Mouse (Mus musculus) heart, embryonic 11.5 days (tissue): Measurements from ENCODE around the gene Akna. TPM values are rescaled to one million over a fixed set of nuclear protein-coding genes. Genes with fewer than 3 reads are reported as not detected.

Source experiments
- ATAC-seq: fragments of 200-750 bp; cut with Nextera tagmentation; replicated peaks from 2 replicates; pipeline ENCODE4 v1.8.0; 2017; ENCODE audit warnings: moderate library complexity; ENCODE audit not compliant: insufficient number of reproducible peaks, low FRiP score, low TSS enrichment
- H3K27ac ChIP-seq: fragments of 300-500 bp; sonication (generic); 2 replicates; pipeline ENCODE4 v1.5.1; 2014; ENCODE audit warnings: mild to moderate bottlenecking, low read depth, low read length
- H3K27me3 ChIP-seq: fragments of 300-500 bp; sonication (generic); 2 replicates; pipeline ENCODE4 v1.6.1; 2014; ENCODE audit warnings: mild to moderate bottlenecking, low read length, mixed read lengths; ENCODE audit not compliant: control insufficient read depth, insufficient read depth
- H3K36me3 ChIP-seq: fragments of 300-500 bp; sonication (generic); 2 replicates; pipeline ENCODE4 v1.6.1; 2014; ENCODE audit warnings: mild to moderate bottlenecking, low read length, moderate library complexity, mixed read lengths; ENCODE audit not compliant: control insufficient read depth, insufficient read depth
- H3K4me1 ChIP-seq: fragments of 300-500 bp; sonication (generic); 2 replicates; pipeline ENCODE4 v1.6.1; 2014; ENCODE audit warnings: low read length; ENCODE audit not compliant: control insufficient read depth, insufficient read depth
- H3K4me2 ChIP-seq: fragments of 300-500 bp; sonication (generic); 2 replicates; pipeline ENCODE4 v1.6.1; 2014; ENCODE audit warnings: mild to moderate bottlenecking, moderate library complexity
- H3K4me3 ChIP-seq: fragments of 300-500 bp; sonication (generic); 2 replicates; pipeline ENCODE4 v1.5.1; 2014; ENCODE audit warnings: low read depth, low read length
- H3K9ac ChIP-seq: fragments of 300-500 bp; sonication (generic); 2 replicates; pipeline ENCODE4 v1.6.1; 2014; ENCODE audit warnings: mild to moderate bottlenecking, low read depth, low read length, moderate library complexity
- H3K9me3 ChIP-seq: fragments of 300-500 bp; sonication (generic); replicated peaks from 2 replicates; pipeline ENCODE4 v1.6.1; 2016; ENCODE audit warnings: low read length; ENCODE audit not compliant: control insufficient read depth
- WGBS: fragments of 180-500 bp; shearing (Covaris S2); extraction: QIAGEN DNeasy Blood & Tissue Kit; methylation state at CpG from one replicate; pipeline ENCODE4 v1.1.7; 2014; ENCODE audit not compliant: insufficient replicate concordance; 5-methylcytosine and 5-hydroxymethylcytosine counted together
- polyA plus RNA-seq: library from polyadenylated mRNA; unstranded; fragments of >200 nt; fragmentation: Nextera tagmentation; extraction: Ambion mirVana; gene quantifications from 2 replicates; pipeline ENCODE4 v1.2.1, GENCODE M21; 2014

Gene Akna
- polyA plus RNA-seq, 1 experiment from 2014 or later: 3.2 TPM

GRCm38 (mm10) chr4:63385253-63385652 lies 17.9 kb downstream of the Akna start:
- 78% methylated on average over 3 of the region's 3 CpGs for WGBS
- Histone ChIP-seq H3K9ac (no peak overlapping the region), H3K9me3 (no peaks in the 10 kb centered on the region), H3K27me3 (no peaks in the 10 kb centered on the region), H3K4me1 (no peaks in the 10 kb centered on the region), H3K36me3 (peaks cover 4% of the 10 kb centered on the region), H3K4me3 (no peak overlapping the region), H3K27ac (no peak overlapping the region), H3K4me2 (no peak overlapping the region)
- ATAC-seq: no peak

GRCm38 (mm10) chr4:63384262-63384661 lies 18.9 kb downstream of the Akna start:
- peaks cover 5% of the 10 kb centered on the region for H3K36me3 ChIP-seq
- H3K27me3 ChIP-seq: no peaks in the 10 kb centered on the region
- no peaks in the 10 kb centered on the region for H3K4me1 ChIP-seq
- H3K4me2 ChIP-seq: no peak overlapping the region
- no peak overlapping the region for H3K27ac ChIP-seq
- ATAC-seq: no peak
- H3K9ac ChIP-seq: no peak overlapping the region
- H3K4me3 ChIP-seq: no peak overlapping the region
- 87% methylated on average over 4 of the region's 4 CpGs for WGBS
- no peaks in the 10 kb centered on the region for H3K9me3 ChIP-seq

DNA sequence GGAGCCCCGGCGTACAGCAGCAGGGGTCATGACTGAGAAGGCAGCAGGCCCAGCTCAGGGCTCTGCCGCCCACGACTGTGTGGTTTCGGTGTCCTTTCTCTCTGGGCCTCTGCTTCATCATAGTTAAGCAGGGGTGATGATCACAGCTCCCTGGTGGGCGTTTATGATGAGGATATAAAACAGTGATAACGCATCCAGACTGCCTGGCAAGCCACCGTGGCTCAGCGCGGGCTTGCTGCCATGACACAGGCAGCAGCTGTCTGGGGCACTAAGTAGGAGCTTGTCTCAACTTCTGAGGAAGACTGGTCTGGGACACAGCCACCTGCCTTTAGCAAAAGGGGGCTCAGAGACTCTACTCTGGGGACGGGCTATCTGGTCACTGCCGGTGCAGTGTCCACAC lies 19.7 kb downstream of the Akna start:
- Histone ChIP-seq H3K4me2 (no peak overlapping the region), H3K4me1 (no peaks in the 10 kb centered on the region), H3K4me3 (no peak overlapping the region), H3K36me3 (peaks cover 8% of the 10 kb centered on the region), H3K9ac (no peak overlapping the region), H3K27me3 (no peaks in the 10 kb centered on the region), H3K27ac (no peak overlapping the region), H3K9me3 (no peaks in the 10 kb centered on the region)
- no peak for ATAC-seq
- 78% methylated on average over 12 of the region's 12 CpGs for WGBS

DNA sequence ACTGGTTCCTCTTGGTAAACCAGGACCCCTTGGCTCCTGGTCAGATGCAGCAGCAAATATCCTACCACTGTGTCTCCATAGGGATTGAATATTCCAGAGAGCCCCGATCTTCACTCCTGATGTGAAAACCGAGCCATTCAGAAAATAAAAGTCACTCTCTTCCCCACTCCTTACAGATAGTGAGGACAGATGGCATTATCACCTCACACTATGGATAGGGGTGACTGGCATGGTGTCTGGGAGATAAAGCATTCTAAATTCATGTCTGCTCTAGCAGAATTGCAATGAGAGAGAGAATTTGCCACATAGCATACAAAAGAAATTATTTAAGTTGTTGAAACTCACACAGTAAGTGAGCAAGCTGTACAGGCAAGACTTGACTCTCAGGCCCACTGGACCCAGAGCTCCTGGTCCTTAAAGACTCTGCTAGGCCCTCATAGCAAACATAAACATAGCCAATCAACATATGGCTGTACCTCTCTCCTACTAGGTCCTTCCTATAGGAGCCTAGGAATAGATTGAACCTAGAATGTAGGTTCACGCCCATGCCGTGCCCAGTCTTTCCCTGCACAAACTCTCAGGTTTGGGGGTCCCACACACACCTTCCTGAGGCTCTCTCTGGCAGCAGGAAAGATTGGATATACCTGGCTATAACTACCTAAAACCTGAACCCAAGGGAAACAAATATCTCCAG lies 20.3 kb downstream of the Akna start:
- H3K36me3 ChIP-seq: peaks cover 8% of the 10 kb centered on the region

GRCm38 (mm10) chr4:63377483-63377882 lies 25.7 kb downstream of the Akna start:
- 67% methylated on average over 7 of the region's 7 CpGs for WGBS
- ATAC-seq: no peak
- Histone ChIP-seq H3K27ac (no peak overlapping the region), H3K4me3 (no peak overlapping the region), H3K9ac (no peak overlapping the region), H3K36me3 (peaks cover 8% of the 10 kb centered on the region), H3K4me2 (no peak overlapping the region), H3K9me3 (no peaks in the 10 kb centered on the region), H3K27me3 (no peaks in the 10 kb centered on the region), H3K4me1 (no peaks in the 10 kb centered on the region)

More for the DNA sequence above, 20.3 kb downstream of the Akna start:
- ATAC-seq: no peak
- H3K27me3 ChIP-seq: no peaks in the 10 kb centered on the region
- H3K9ac ChIP-seq: no peak overlapping the region
- no peak overlapping the region for H3K4me3 ChIP-seq
- WGBS: 74% methylated on average over 4 of the region's 4 CpGs
- H3K4me1 ChIP-seq: no peaks in the 10 kb centered on the region
- no peak overlapping the region for H3K4me2 ChIP-seq
- no peaks in the 10 kb centered on the region for H3K9me3 ChIP-seq
- H3K27ac ChIP-seq: no peak overlapping the region

GRCm38 (mm10) chr4:63375367-63375766 lies 27.8 kb downstream of the Akna start:
- Histone ChIP-seq H3K4me3 (no peak overlapping the region), H3K36me3 (peaks cover 6% of the 10 kb centered on the region), H3K27ac (no peak overlapping the region), H3K27me3 (no peaks in the 10 kb centered on the region), H3K4me2 (no peak overlapping the region), H3K4me1 (no peaks in the 10 kb centered on the region), H3K9me3 (no peaks in the 10 kb centered on the region), H3K9ac (no peak overlapping the region)
- 84% methylated on average over 1 of the region's 1 CpGs for WGBS
- ATAC-seq: no peak

DNA sequence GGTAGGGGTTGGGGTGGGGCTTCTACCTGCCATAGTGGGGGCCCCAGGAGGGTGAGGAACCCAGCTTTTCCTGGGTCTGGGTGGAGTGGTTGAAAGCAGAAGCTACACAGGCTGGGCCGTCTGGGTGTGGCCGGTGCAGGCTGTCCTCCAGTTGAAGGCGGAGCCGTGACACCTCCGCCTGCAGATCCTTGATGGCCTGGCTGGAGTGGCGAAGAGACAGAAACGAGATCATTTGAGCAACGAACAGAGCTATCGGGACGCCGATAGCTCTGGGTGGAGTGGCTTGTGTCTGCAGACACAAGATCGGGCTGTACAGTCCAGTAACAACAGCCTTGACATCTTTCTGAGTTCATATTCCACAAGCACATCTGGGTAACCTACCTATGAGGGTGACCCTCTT lies 28.8 kb downstream of the Akna start:
- ATAC-seq: no peak; the same call in 1 of the 2 replicates

DNA sequence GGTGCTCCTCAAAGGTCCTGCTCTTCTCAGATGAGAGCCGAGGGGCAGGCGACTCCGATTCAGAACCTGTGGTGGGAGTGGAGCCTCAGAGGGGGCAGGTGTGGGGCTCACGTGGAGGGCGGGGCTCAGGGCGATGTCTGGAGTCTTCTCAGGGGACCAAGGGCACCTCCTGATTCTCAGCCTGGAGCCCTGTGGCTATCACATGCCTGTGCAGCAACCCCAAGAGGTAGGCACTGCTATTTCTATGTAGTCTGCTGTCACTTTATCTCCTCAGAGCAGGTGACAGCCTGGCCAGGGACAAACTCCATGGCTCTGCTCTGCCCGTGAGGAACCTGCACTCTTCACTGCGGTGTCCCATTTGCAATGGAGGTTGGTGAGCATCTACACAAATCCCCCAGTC lies 29.8 kb downstream of the Akna start:
- no peak overlapping the region for H3K4me2 ChIP-seq
- no peak for ATAC-seq
- no peaks in the 10 kb centered on the region for H3K27me3 ChIP-seq
- H3K9ac ChIP-seq: no peak overlapping the region
- WGBS: 88% methylated on average over 8 of the region's 8 CpGs
- H3K27ac ChIP-seq: no peak overlapping the region
- no peak overlapping the region for H3K4me3 ChIP-seq
- H3K4me1 ChIP-seq: no peaks in the 10 kb centered on the region
- no peaks in the 10 kb centered on the region for H3K9me3 ChIP-seq
- H3K36me3 ChIP-seq: no peaks in the 10 kb centered on the region; the same call in 1 of the 2 replicates

More for the DNA sequence above, 28.8 kb downstream of the Akna start:
- Histone ChIP-seq H3K27ac (no peak overlapping the region), H3K36me3 (peaks cover 3% of the 10 kb centered on the region), H3K4me1 (no peaks in the 10 kb centered on the region), H3K9ac (no peak overlapping the region), H3K4me3 (no peak overlapping the region), H3K27me3 (no peaks in the 10 kb centered on the region), H3K9me3 (no peaks in the 10 kb centered on the region), H3K4me2 (no peak overlapping the region)
- WGBS: 70% methylated on average over 12 of the region's 12 CpGs

DNA sequence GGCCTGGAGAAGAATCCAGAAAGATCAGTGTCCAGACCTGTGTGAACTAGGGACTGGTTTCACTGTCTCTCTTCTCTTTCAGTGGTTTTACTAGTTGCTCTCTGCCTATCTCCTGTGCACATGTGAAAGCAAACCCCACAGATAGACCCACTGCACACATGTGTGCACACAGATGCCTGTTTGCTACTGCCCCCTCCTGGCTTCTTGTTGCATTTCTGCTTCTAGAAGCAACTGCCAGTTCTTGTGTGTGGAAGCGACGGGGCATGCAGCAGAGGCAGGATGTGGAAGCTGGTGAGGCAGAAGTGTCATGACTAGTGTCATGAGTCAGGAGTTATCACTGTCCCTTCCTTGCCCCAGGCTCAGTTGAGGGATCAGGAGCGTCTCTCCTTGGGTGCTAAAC lies 31.3 kb downstream of the Akna start:
- Histone ChIP-seq H3K27me3 (no peaks in the 10 kb centered on the region), H3K4me2 (no peak overlapping the region), H3K4me3 (no peak overlapping the region), H3K27ac (no peak overlapping the region), H3K9ac (no peak overlapping the region), H3K9me3 (no peaks in the 10 kb centered on the region), H3K4me1 (no peaks in the 10 kb centered on the region), H3K36me3 (peaks cover 2% of the 10 kb centered on the region; the same call in 1 of the 2 replicates)
- 49% methylated on average over 3 of the region's 3 CpGs for whole genome bisulfite sequencing
- no peak for ATAC-seq
